Mouse (Mus musculus): ENCODE results near the gene Ptgir.

DNA sequence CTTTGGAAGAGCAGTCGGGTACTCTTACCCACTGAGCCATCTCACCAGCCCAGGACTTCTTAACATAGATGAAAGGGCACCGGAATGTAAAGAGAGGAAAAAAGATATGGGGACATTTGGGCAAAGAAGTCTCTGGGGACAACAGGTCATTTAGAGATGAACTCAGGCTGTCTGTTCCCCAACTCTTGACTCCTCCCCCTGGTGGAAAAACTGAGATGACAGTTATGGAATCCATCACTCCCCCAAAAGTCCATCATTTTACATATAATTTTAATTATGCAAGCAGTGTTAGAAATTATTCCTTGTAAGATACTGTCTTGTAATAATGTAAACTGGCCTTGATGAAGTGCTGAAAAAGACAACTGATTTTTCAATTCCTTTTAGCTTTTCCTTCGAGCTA lies 28.6 kb upstream of the Ptgir start:
- TF ChIP-seq TAL1 (IDR thresholded peaks at IDR 0.05; ENCODE audit: low read length) = no peak
- no peak for TF ChIP-seq GATA1 (IDR thresholded peaks at IDR 0.05; ENCODE audit: low read length)
